Mouse (Mus musculus) G1E (cell line): ENCODE data around the gene Spout1. TPM values are rescaled to one million over a fixed set of nuclear protein-coding genes. Genes with fewer than 3 reads are reported as not detected.
A peak's percentile ranks its signal among the peaks of the same experiment; 100 is the strongest.

Experiments
- ATAC-seq: 2 replicates; pipeline ENCODE4 v1.8.0; 2016; ENCODE audit warnings: mild to moderate bottlenecking; ENCODE audit not compliant: insufficient number of reproducible peaks, poor library complexity, low FRiP score, severe bottlenecking; ENCODE audit errors: extremely low read depth
- DNase-seq: peaks from one replicate; pipeline ENCODE4 v3.0.0; 2012; ENCODE audit warnings: low spot score
- H3K27me3 ChIP-seq: 2 replicates; pipeline ENCODE4 v1.6.1; 2012; ENCODE audit warnings: mild to moderate bottlenecking, low read length, inconsistent platforms; ENCODE audit not compliant: insufficient read depth
- H3K36me3 ChIP-seq: replicated peaks from 2 replicates; pipeline ENCODE3; 2012; ENCODE audit warnings: mild to moderate bottlenecking, inconsistent platforms
- H3K4me1 ChIP-seq: 2 replicates; pipeline ENCODE4 v1.6.1; 2012; ENCODE audit warnings: low read depth, low read length, inconsistent platforms, mixed read lengths; ENCODE audit not compliant: insufficient read depth
- H3K4me3 ChIP-seq: 2 replicates; pipeline ENCODE4 v1.5.1; 2012; ENCODE audit warnings: low read depth, mild to moderate bottlenecking, inconsistent platforms, low read length, moderate library complexity, mixed read lengths
- H3K9me3 ChIP-seq: replicated peaks from 2 replicates; pipeline ENCODE4 v1.6.1; 2012; ENCODE audit warnings: inconsistent platforms
- CTCF ChIP-seq: IDR thresholded peaks from 2 replicates; pipeline ENCODE4 v1.5.1; 2012; ENCODE audit warnings: low read depth, low read length, inconsistent platforms, mixed read lengths
- GATA1 ChIP-seq: IDR thresholded peaks from 2 replicates; pipeline ENCODE4 v1.6.1; 2012; ENCODE audit warnings: borderline replicate concordance, low read length, inconsistent platforms, mixed read lengths
- GATA2 ChIP-seq: IDR thresholded peaks from 2 replicates; pipeline ENCODE4 v1.6.1; 2012; ENCODE audit warnings: low read depth, low read length, inconsistent platforms, borderline replicate concordance
- POLR2AphosphoS5 ChIP-seq: IDR thresholded peaks from 2 replicates; pipeline ENCODE4 v1.6.1; 2012; ENCODE audit warnings: low read depth, low read length, inconsistent platforms; ENCODE audit not compliant: insufficient replicate concordance
- TAL1 ChIP-seq: conservative IDR thresholded peaks from 2 replicates; pipeline ENCODE4 v1.6.1; 2012; ENCODE audit warnings: low read depth, low read length, inconsistent platforms, mixed read lengths
- polyA plus RNA-seq: library from polyadenylated mRNA; stranded (reverse); fragments of >175 nt; gene quantifications from 2 replicates; pipeline ENCODE4 v1.2.3, GENCODE M21; 2012
- total RNA-seq, 2 experiments: library from RNA; stranded (forward) in 1 of 2; stranded (reverse) in 1 of 2; fragments of 200-1000 nt in 1 of 2; fragments of >200 nt in 1 of 2; fragmentation: Nextera tagmentation in 1 of 2; gene quantifications; 2 replicates each; pipeline ENCODE4 v1.2.3; 2014 to 2017

Gene Spout1
- total and polyA plus RNA-seq, 3 experiments = 20.3 to 57.0 (median 24.6) TPM

- DNase-seq (peak; percentile 44), ATAC-seq (no peak)
- H3K4me3 ChIP-seq = peak overlapping the region; percentile 80
- peaks cover 35% of the 10 kb centered on the region for H3K36me3 ChIP-seq
- TF ChIP-seq TAL1 (no peak), CTCF (no peak), POLR2AphosphoS5 (no peak), GATA2 (no peak), GATA1 (no peak)
- H3K9me3 ChIP-seq = no peaks in the 10 kb centered on the region
- no peaks in the 10 kb centered on the region for H3K27me3 ChIP-seq
- peaks cover 29% of the 10 kb centered on the region for H3K4me1 ChIP-seq
Measured at GRCm38 (mm10) chr2:30123729-30124471, 54.4 kb downstream of the Spout1 start.

Other genes with a start within 250 kb of the Spout1 start
Only the 20 nearest of the 21 such genes appear.
- gene Sptan1, start 212.9 kb downstream of the Spout1 start, total RNA-seq (2014; fragmentation: Nextera tagmentation) = 25.6 and 25.7 TPM in 2 replicates
- 49.4 and 53.2 TPM in 2 replicates for gene Sptan1, start 212.9 kb downstream of the Spout1 start, total RNA-seq (2017)
- gene Sptan1, start 212.9 kb downstream of the Spout1 start, polyA plus RNA-seq = 8.8 and 9.3 TPM in 2 replicates
- 15.1 and 17.9 TPM in 2 replicates for gene Wdr34, start 129.6 kb downstream of the Spout1 start, total RNA-seq (2014; fragmentation: Nextera tagmentation)
- 9.6 and 13.5 TPM in 2 replicates for gene Wdr34, start 129.6 kb downstream of the Spout1 start, total RNA-seq (2017)
- gene Wdr34, start 129.6 kb downstream of the Spout1 start, polyA plus RNA-seq = 35.5 and 38.4 TPM in 2 replicates
- gene Set, start 121.1 kb downstream of the Spout1 start, total RNA-seq (2014; fragmentation: Nextera tagmentation) = 751 and 948 TPM in 2 replicates
- gene Set, start 121.1 kb downstream of the Spout1 start, total RNA-seq (2017) = 667 and 849 TPM in 2 replicates
- gene Set, start 121.1 kb downstream of the Spout1 start, polyA plus RNA-seq = 806 and 885 TPM in 2 replicates
- 1.6 and 2.4 TPM in 2 replicates for gene Pkn3, start 100.8 kb downstream of the Spout1 start, total RNA-seq (2014; fragmentation: Nextera tagmentation)
- 4.5 and 5.9 TPM in 2 replicates for gene Pkn3, start 100.8 kb downstream of the Spout1 start, total RNA-seq (2017)
- gene Pkn3, start 100.8 kb downstream of the Spout1 start, polyA plus RNA-seq = 13.3 and 14.5 TPM in 2 replicates
- 25.4 and 29.4 TPM in 2 replicates for gene Zdhhc12, start 84.8 kb downstream of the Spout1 start, total RNA-seq (2014; fragmentation: Nextera tagmentation)
- 9.5 and 10.3 TPM in 2 replicates for gene Zdhhc12, start 84.8 kb downstream of the Spout1 start, total RNA-seq (2017)
- 31.0 and 31.4 TPM in 2 replicates for gene Zdhhc12, start 84.8 kb downstream of the Spout1 start, polyA plus RNA-seq
- 25.1 and 25.8 TPM in 2 replicates for gene Zer1, start 53.9 kb downstream of the Spout1 start, total RNA-seq (2014; fragmentation: Nextera tagmentation)
- gene Zer1, start 53.9 kb downstream of the Spout1 start, total RNA-seq (2017) = 9.7 and 10.4 TPM in 2 replicates
- gene Zer1, start 53.9 kb downstream of the Spout1 start, polyA plus RNA-seq = 13.2 and 18.9 TPM in 2 replicates
- gene Tbc1d13, start 44.7 kb downstream of the Spout1 start, total RNA-seq (2014; fragmentation: Nextera tagmentation) = 30.2 and 38.6 TPM in 2 replicates
- 38.0 and 38.5 TPM in 2 replicates for gene Tbc1d13, start 44.7 kb downstream of the Spout1 start, total RNA-seq (2017)
- 24.5 and 25.2 TPM in 2 replicates for gene Tbc1d13, start 44.7 kb downstream of the Spout1 start, polyA plus RNA-seq
- 1.1 and 2.4 TPM in 2 replicates for gene Endog, start 7.0 kb downstream of the Spout1 start, total RNA-seq (2014; fragmentation: Nextera tagmentation)
- gene Endog, start 7.0 kb downstream of the Spout1 start, total RNA-seq (2017) = 7.8 and 8.3 TPM in 2 replicates
- 36.0 and 43.2 TPM in 2 replicates for gene Endog, start 7.0 kb downstream of the Spout1 start, polyA plus RNA-seq
- 10.6 and 12.3 TPM in 2 replicates for gene Kyat1, start 27.4 kb upstream of the Spout1 start, total RNA-seq (2014; fragmentation: Nextera tagmentation)
- gene Kyat1, start 27.4 kb upstream of the Spout1 start, total RNA-seq (2017) = 10.0 and 12.3 TPM in 2 replicates
- gene Kyat1, start 27.4 kb upstream of the Spout1 start, polyA plus RNA-seq = 4.7 and 13.7 TPM in 2 replicates
- 21.7 and 22.4 TPM in 2 replicates for gene Lrrc8a, start 59.3 kb upstream of the Spout1 start, total RNA-seq (2014; fragmentation: Nextera tagmentation)
- 6.7 and 7.4 TPM in 2 replicates for gene Lrrc8a, start 59.3 kb upstream of the Spout1 start, total RNA-seq (2017)
- gene Lrrc8a, start 59.3 kb upstream of the Spout1 start, polyA plus RNA-seq = 3.3 and 5.0 TPM in 2 replicates
- 1.8 and 2.6 TPM in 2 replicates for gene Gm28035, start 62.1 kb upstream of the Spout1 start, total RNA-seq (2014; fragmentation: Nextera tagmentation)
- gene Gm28035, start 62.1 kb upstream of the Spout1 start, total RNA-seq (2017) = 0.12 TPM in 1 of 2 replicates, not detected in the other
- gene Gm28035, start 62.1 kb upstream of the Spout1 start, polyA plus RNA-seq = 3.3 and 4.2 TPM in 2 replicates
- 24.6 and 27.5 TPM in 2 replicates for gene Phyhd1, start 87.7 kb upstream of the Spout1 start, total RNA-seq (2014; fragmentation: Nextera tagmentation)
- gene Phyhd1, start 87.7 kb upstream of the Spout1 start, total RNA-seq (2017) = 0.66 and 0.93 TPM in 2 replicates
- gene Phyhd1, start 87.7 kb upstream of the Spout1 start, polyA plus RNA-seq = 1.4 and 1.8 TPM in 2 replicates
- gene Gm28038, start 102.6 kb upstream of the Spout1 start, total RNA-seq (2014; fragmentation: Nextera tagmentation) = not detected in 2 replicates
- gene Gm28038, start 102.6 kb upstream of the Spout1 start, total RNA-seq (2017) = not detected in 2 replicates
- not detected in 2 replicates for gene Gm28038, start 102.6 kb upstream of the Spout1 start, polyA plus RNA-seq
- 5.0 TPM in 2 replicates for gene Dolk, start 107.9 kb upstream of the Spout1 start, total RNA-seq (2014; fragmentation: Nextera tagmentation)
- gene Dolk, start 107.9 kb upstream of the Spout1 start, total RNA-seq (2017) = 16.1 and 16.9 TPM in 2 replicates
- 6.1 and 7.2 TPM in 2 replicates for gene Dolk, start 107.9 kb upstream of the Spout1 start, polyA plus RNA-seq
- 62.8 and 77.7 TPM in 2 replicates for gene Nup188, start 107.9 kb upstream of the Spout1 start, total RNA-seq (2014; fragmentation: Nextera tagmentation)
- 22.1 and 24.4 TPM in 2 replicates for gene Nup188, start 107.9 kb upstream of the Spout1 start, total RNA-seq (2017)
- 89.5 and 106 TPM in 2 replicates for gene Nup188, start 107.9 kb upstream of the Spout1 start, polyA plus RNA-seq
- gene Sh3glb2, start 180.9 kb upstream of the Spout1 start, total RNA-seq (2014; fragmentation: Nextera tagmentation) = 20.8 and 24.8 TPM in 2 replicates
- gene Sh3glb2, start 180.9 kb upstream of the Spout1 start, total RNA-seq (2017) = 31.3 and 47.2 TPM in 2 replicates
- 23.3 and 24.9 TPM in 2 replicates for gene Sh3glb2, start 180.9 kb upstream of the Spout1 start, polyA plus RNA-seq
- gene Miga2, start 185.8 kb upstream of the Spout1 start, total RNA-seq (2014; fragmentation: Nextera tagmentation) = 9.5 and 12.0 TPM in 2 replicates
- 9.2 and 13.5 TPM in 2 replicates for gene Miga2, start 185.8 kb upstream of the Spout1 start, total RNA-seq (2017)
- gene Miga2, start 185.8 kb upstream of the Spout1 start, polyA plus RNA-seq = 8.1 and 9.0 TPM in 2 replicates
- 16.0 and 17.3 TPM in 2 replicates for gene Dolpp1, start 213.8 kb upstream of the Spout1 start, total RNA-seq (2014; fragmentation: Nextera tagmentation)
- gene Dolpp1, start 213.8 kb upstream of the Spout1 start, total RNA-seq (2017) = 23.2 and 25.0 TPM in 2 replicates
- gene Dolpp1, start 213.8 kb upstream of the Spout1 start, polyA plus RNA-seq = 25.8 and 28.0 TPM in 2 replicates
- gene Crat, start 237.4 kb upstream of the Spout1 start, total RNA-seq (2014; fragmentation: Nextera tagmentation) = 28.6 and 44.4 TPM in 2 replicates
- gene Crat, start 237.4 kb upstream of the Spout1 start, total RNA-seq (2017) = 16.1 and 17.2 TPM in 2 replicates
- gene Crat, start 237.4 kb upstream of the Spout1 start, polyA plus RNA-seq = 34.2 and 43.2 TPM in 2 replicates
- 87.0 and 106 TPM in 2 replicates for gene Ptpa, start 237.6 kb upstream of the Spout1 start, total RNA-seq (2014; fragmentation: Nextera tagmentation)
- 74.1 and 81.5 TPM in 2 replicates for gene Ptpa, start 237.6 kb upstream of the Spout1 start, total RNA-seq (2017)
- gene Ptpa, start 237.6 kb upstream of the Spout1 start, polyA plus RNA-seq = 502 and 583 TPM in 2 replicates